9 mouse cellular contexts compared by ENCODE assay signal in genomic region chr3:17798399-17798798, GRCm38 (mm10).
A peak's percentile ranks its signal among the peaks of the same experiment; 100 is the strongest.
DNase-seq lines count a peak whose midpoint lies in the region; ATAC-seq lines count a peak whose summit lies in the region.
"Had no signal": no experiment of that assay in that cellular context is flagged by ENCODE, and none has a peak within 500 bp of the region (broad histone marks: within the 10 kb centered on the region; RNA-seq: fewer than 3 reads in every experiment).

No protein-coding gene starts in this region.

- 6% methylated on average over 12 of the region's 12 CpGs for WGBS in intestine, embryonic 14.5 days
- 7% methylated on average over 12 of the region's 12 CpGs for WGBS in intestine, embryonic 15.5 days
- WGBS in forebrain, embryonic 11.5 days = 10% methylated on average over 12 of the region's 12 CpGs
- 6% methylated on average over 12 of the region's 12 CpGs for WGBS in neural tube, embryonic 15.5 days

- H3K9ac ChIP-seq in intestine, embryonic 14.5 days (ENCODE audit: low read length) = no peak overlapping the region
- no peak overlapping the region for H3K9ac ChIP-seq in intestine, embryonic 15.5 days
- H3K9ac ChIP-seq in forebrain, embryonic 11.5 days (ENCODE audit: low read length) = no peak overlapping the region
- peak overlapping the region; percentile 40; the same call in 1 of the 2 replicates for H3K9ac ChIP-seq in neural tube, embryonic 15.5 days (replicated peaks)
- H3K9ac ChIP-seq: heart, embryonic 15.5 days had no signal

- H3K4me2 ChIP-seq in intestine, embryonic 14.5 days (ENCODE audit: low read length) = no peak overlapping the region
- no peak overlapping the region for H3K4me2 ChIP-seq in intestine, embryonic 15.5 days (replicated peaks)
- H3K4me2 ChIP-seq in forebrain, embryonic 11.5 days (ENCODE audit: low read depth, low read length, severe bottlenecking) = 0 out of 2 replicates have a peak overlapping the region, but pooled peaks have one; percentile 21
- peak overlapping the region; percentile 79 for H3K4me2 ChIP-seq in neural tube, embryonic 15.5 days
- H3K4me2 ChIP-seq: heart, embryonic 15.5 days had no signal

- ATAC-seq in intestine, embryonic 14.5 days (replicated peaks; ENCODE audit: low FRiP score, low TSS enrichment, low read depth) = no peak
- no peak for ATAC-seq in intestine, embryonic 15.5 days
- peak; percentile 26; the same call in 1 of the 2 replicates for ATAC-seq in forebrain, embryonic 11.5 days (replicated peaks; ENCODE audit: low FRiP score)
- ATAC-seq in neural tube, embryonic 15.5 days (ENCODE audit: low FRiP score) = 0 out of 2 replicates have a peak, but pooled peaks have one; percentile 12
- ATAC-seq in inflammation-experienced regulatory T-cells, adult 6 months = no peak
- no peak for ATAC-seq in granulocyte monocyte progenitor cell, adult 5-6 weeks (replicated peaks; ENCODE audit: poor library complexity, severe bottlenecking)

- peak; percentile 67 for DNase-seq in intestine, embryonic 14.5 days (ENCODE audit: low spot score)
- DNase-seq in adrenal gland, postnatal 36 days = peak; percentile 24 to 28
- peak; percentile 87 for DNase-seq in forebrain, embryonic 11.5 days (ENCODE audit: low spot score)
- peak; percentile 60 for DNase-seq in layer of hippocampus, adult 9-11 months

- no peak overlapping the region for H3K27ac ChIP-seq in intestine, embryonic 14.5 days (ENCODE audit: low read depth)
- H3K27ac ChIP-seq in intestine, embryonic 15.5 days = no peak overlapping the region
- 0 out of 2 replicates have a peak overlapping the region, but pooled peaks have one; percentile 37 for H3K27ac ChIP-seq in forebrain, embryonic 11.5 days (ENCODE audit: low read depth, low read length)
- H3K27ac ChIP-seq in neural tube, embryonic 15.5 days (replicated peaks) = peak overlapping the region; percentile 80
- H3K27ac ChIP-seq: heart, embryonic 15.5 days had no signal

- H3K4me3 ChIP-seq in intestine, embryonic 14.5 days (ENCODE audit: low read depth, low read length) = no peak overlapping the region
- no peak overlapping the region for H3K4me3 ChIP-seq in intestine, embryonic 15.5 days (replicated peaks)
- no peak overlapping the region for H3K4me3 ChIP-seq in forebrain, embryonic 11.5 days (ENCODE audit: low read depth, low read length)
- peak overlapping the region; percentile 27 for H3K4me3 ChIP-seq in neural tube, embryonic 15.5 days (replicated peaks)
- H3K4me3 ChIP-seq: heart, embryonic 15.5 days had no signal

- H3K9me3 ChIP-seq in intestine, embryonic 14.5 days (ENCODE audit: control insufficient read depth, low read length) = no peaks in the 10 kb centered on the region
- no peaks in the 10 kb centered on the region for H3K9me3 ChIP-seq in intestine, embryonic 15.5 days
- no peaks in the 10 kb centered on the region for H3K9me3 ChIP-seq in forebrain, embryonic 11.5 days (ENCODE audit: control insufficient read depth, low read length)
- no peaks in the 10 kb centered on the region for H3K9me3 ChIP-seq in neural tube, embryonic 15.5 days (replicated peaks)
- H3K9me3 ChIP-seq: heart, embryonic 15.5 days had no signal

- peaks cover 51% of the 10 kb centered on the region for H3K27me3 ChIP-seq in intestine, embryonic 14.5 days (replicated peaks; ENCODE audit: control insufficient read depth, insufficient read depth, low read length)
- H3K27me3 ChIP-seq in intestine, embryonic 15.5 days (replicated peaks) = peaks cover 34% of the 10 kb centered on the region
- H3K27me3 ChIP-seq in forebrain, embryonic 11.5 days (ENCODE audit: control insufficient read depth, insufficient read depth, low read length) = no peaks in the 10 kb centered on the region
- no peaks in the 10 kb centered on the region for H3K27me3 ChIP-seq in neural tube, embryonic 15.5 days (replicated peaks)

- no peaks in the 10 kb centered on the region for H3K4me1 ChIP-seq in intestine, embryonic 14.5 days (replicated peaks; ENCODE audit: control insufficient read depth, insufficient read depth, low read length)
- H3K4me1 ChIP-seq in intestine, embryonic 15.5 days (replicated peaks) = peaks cover 6% of the 10 kb centered on the region; the same call in 1 of the 2 replicates
- H3K4me1 ChIP-seq in forebrain, embryonic 11.5 days (replicated peaks; ENCODE audit: control insufficient read depth, insufficient read depth, low read length) = peaks cover 11% of the 10 kb centered on the region
- H3K4me1 ChIP-seq in neural tube, embryonic 15.5 days = peaks cover 3% of the 10 kb centered on the region; the same call in 1 of the 2 replicates

- H3K36me3 ChIP-seq in intestine, embryonic 14.5 days (ENCODE audit: control insufficient read depth, insufficient read depth, low read length) = no peaks in the 10 kb centered on the region
- no peaks in the 10 kb centered on the region for H3K36me3 ChIP-seq in intestine, embryonic 15.5 days
- 0 out of 2 replicates have a peak, but pooled peaks cover 5% of the 10 kb centered on the region for H3K36me3 ChIP-seq in forebrain, embryonic 11.5 days (ENCODE audit: control insufficient read depth, insufficient read depth, low read length)
- H3K36me3 ChIP-seq in neural tube, embryonic 15.5 days = no peaks in the 10 kb centered on the region
- H3K36me3 ChIP-seq: heart, embryonic 15.5 days had no signal

Comparison
In these comparisons a context has a peak if more than half of its experiments do, and no peak if none do; other contexts are left out.
1. ATAC-seq: peak in forebrain, embryonic 11.5 days (single experiment) and neural tube, embryonic 15.5 days (single experiment); none in intestine, embryonic 14.5 days (single experiment), intestine, embryonic 15.5 days (single experiment), inflammation-experienced regulatory T-cells, adult 6 months (single experiment) and granulocyte monocyte progenitor cell, adult 5-6 weeks (single experiment).
2. DNase-seq: peak in every context shown above with its lines; median percentile 87 in forebrain, embryonic 11.5 days; 67 in intestine, embryonic 14.5 days; 60 in layer of hippocampus, adult 9-11 months; 26 in adrenal gland, postnatal 36 days.
3. H3K27ac ChIP-seq: peak in forebrain, embryonic 11.5 days (single experiment) and neural tube, embryonic 15.5 days (single experiment); none in intestine, embryonic 14.5 days (single experiment) and intestine, embryonic 15.5 days (single experiment).
4. H3K4me2 ChIP-seq: peak in forebrain, embryonic 11.5 days (single experiment) and neural tube, embryonic 15.5 days (single experiment); none in intestine, embryonic 14.5 days (single experiment) and intestine, embryonic 15.5 days (single experiment).